Mouse (Mus musculus) kidney, adult 11 months (tissue): Measurements from ENCODE around the gene Tsga13.

ENCODE experiments used
- DNase-seq: peaks from one replicate; pipeline ENCODE4 v3.0.0; 2022

Tsga13 gene

GRCm38 (mm10) chr6:30855205-30855604, 60.2 kb downstream of the Tsga13 start:
- no peak for DNase-seq

GRCm38 (mm10) chr6:30849818-30850217, 65.6 kb downstream of the Tsga13 start:
- DNase-seq: no peak
